Mouse (Mus musculus): ENCODE data around the gene Col4a2. TPM values are rescaled to one million over a fixed set of nuclear protein-coding genes. Genes with fewer than 3 reads are reported as not detected.

Gene Col4a2
- total RNA-seq, 2 experiments from 2014 or later, result 76.7 to 80.6 TPM

GRCm38 (mm10) chr8:11371347-11371746 lies 58.7 kb downstream of the Col4a2 start:
- DNase-seq (ENCODE audit: extremely low spot score in 1 of 2, low spot score in 2 of 2), result no peak
- intact Hi-C loops (cut with DNase I), result no loop called here

DNA sequence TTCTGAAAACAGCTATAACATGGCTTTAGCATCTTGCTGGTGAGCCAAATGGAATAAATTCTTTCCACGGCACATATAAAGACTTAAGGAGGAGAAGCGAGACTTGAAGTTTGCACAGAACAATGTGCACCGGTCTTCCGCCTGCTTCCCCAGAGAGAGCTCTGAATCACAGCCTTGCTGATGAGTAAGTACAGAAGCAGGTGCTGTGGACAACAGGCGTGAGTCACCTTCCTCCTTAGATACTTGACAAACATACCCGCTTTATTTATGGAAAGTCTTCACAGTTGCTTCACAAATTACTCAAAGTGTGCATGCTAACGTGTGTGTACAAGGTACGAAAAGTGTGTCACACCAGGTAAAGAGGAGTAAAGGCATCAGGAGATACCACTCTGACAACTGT lies 59.5 kb downstream of the Col4a2 start:
- DNase-seq (ENCODE audit: extremely low spot score in 1 of 2, low spot score in 2 of 2), result no peak
- intact Hi-C loops (cut with DNase I), result no loop called here

- DNase-seq (ENCODE audit: extremely low spot score in 1 of 2, low spot score in 2 of 2), result no peak
- intact Hi-C loops (cut with DNase I), result no loop called here
Observed at GRCm38 (mm10) chr8:11373643-11374325, 61.2 kb downstream of the Col4a2 start.

GRCm38 (mm10) chr8:11374326-11375076 lies 61.9 kb downstream of the Col4a2 start:
- no peak for DNase-seq (ENCODE audit: extremely low spot score in 1 of 2, low spot score in 2 of 2)
- intact Hi-C loops (cut with DNase I), result no loop called here

- intact Hi-C loops (cut with DNase I), result no loop called here
- no peak for DNase-seq (ENCODE audit: extremely low spot score in 1 of 2, low spot score in 2 of 2)
Observed at GRCm38 (mm10) chr8:11375749-11376438, 63.3 kb downstream of the Col4a2 start.

- DNase-seq (ENCODE audit: extremely low spot score in 1 of 2, low spot score in 2 of 2), result no peak
- intact Hi-C loops (cut with DNase I), result no loop called here
Observed at GRCm38 (mm10) chr8:11377391-11378210, 65.0 kb downstream of the Col4a2 start.

DNA sequence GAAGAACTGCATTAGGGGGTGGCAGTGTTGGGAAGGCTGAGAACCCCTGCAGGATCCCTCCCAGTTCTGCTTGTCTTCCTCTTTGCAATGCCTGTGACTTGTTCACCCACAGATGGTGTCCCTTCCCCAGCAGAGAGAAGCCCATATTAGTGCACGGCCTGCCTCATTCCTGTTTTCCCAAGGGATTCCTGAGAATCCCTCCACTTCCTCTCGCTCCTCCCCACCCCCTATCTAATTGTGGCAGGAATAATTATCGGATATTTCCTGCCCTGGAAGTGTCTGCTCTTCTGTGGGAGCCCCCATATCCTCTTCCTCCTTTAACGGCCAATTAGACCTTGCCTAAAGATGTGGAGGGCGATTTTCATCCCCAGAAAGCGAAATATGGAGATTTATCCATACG lies 67.0 kb downstream of the Col4a2 start:
- intact Hi-C loops (cut with DNase I), result no loop called here
- DNase-seq (ENCODE audit: extremely low spot score in 1 of 2, low spot score in 2 of 2), result no peak

DNA sequence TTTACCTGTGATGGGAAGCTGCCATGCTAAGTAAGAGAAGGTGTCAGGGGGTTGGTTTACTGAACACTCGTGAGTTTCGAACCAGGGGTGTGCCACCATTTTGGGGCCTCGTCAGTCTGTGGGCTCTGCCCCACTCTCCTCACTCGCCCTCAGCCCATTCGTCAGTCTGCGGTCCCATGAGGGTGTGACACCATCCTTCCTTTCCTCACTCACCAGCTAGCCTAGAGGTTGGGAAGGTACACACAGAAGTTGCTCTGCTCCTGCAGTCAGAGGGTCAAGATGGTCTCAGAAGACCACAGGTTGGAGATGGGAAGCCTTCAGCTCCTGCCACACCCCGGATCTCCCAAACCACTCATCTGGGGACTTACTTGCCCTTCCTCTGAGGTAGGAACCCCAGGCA lies 68.9 kb downstream of the Col4a2 start:
- intact Hi-C loops (cut with DNase I), result no loop called here
- DNase-seq (ENCODE audit: extremely low spot score in 1 of 2, low spot score in 2 of 2), result no peak

DNA sequence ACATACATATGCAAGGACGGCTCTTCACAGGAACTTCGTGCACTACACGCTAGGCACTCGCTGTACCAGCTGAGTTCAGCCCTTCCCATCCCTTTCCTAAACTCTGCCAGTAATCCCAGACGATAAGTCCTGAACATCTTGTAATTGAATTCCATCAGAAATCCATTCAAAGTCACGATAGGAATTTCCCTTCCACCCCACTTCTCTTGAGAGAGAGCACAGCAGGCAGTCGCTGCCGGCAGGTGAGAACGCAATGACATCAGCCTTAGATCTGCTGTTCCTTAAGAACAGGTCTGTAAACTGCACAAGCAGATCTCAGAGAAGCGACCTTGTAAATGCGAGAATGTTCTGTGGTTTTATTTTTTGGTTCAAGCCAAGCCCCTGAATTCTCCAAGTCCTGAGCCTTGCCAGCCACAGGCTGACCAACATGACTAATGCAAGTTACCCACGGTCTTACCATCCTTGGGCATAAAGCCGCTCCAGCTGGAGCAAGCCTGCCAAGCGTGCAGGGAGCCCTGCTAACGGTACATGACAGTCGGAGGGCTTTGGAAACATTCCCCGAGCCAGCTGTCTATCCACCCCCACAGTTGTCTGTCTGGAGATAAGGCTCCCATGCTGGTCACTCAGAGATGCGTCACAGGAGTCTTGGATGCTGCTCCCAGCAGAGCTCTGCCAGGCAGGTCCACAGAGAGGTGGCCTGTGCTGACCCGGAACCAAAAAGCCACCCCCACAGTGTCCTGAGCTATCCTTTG lies 69.6 kb downstream of the Col4a2 start:
- DNase-seq (ENCODE audit: extremely low spot score in 1 of 2, low spot score in 2 of 2), result peak; percentile 69 to 75
- intact Hi-C loops (cut with DNase I), result no loop called here

- intact Hi-C loops (cut with DNase I), result no loop called here
- DNase-seq (ENCODE audit: extremely low spot score in 1 of 2, low spot score in 2 of 2), result no peak
Observed at GRCm38 (mm10) chr8:11382933-11383332, 70.3 kb downstream of the Col4a2 start.

DNA sequence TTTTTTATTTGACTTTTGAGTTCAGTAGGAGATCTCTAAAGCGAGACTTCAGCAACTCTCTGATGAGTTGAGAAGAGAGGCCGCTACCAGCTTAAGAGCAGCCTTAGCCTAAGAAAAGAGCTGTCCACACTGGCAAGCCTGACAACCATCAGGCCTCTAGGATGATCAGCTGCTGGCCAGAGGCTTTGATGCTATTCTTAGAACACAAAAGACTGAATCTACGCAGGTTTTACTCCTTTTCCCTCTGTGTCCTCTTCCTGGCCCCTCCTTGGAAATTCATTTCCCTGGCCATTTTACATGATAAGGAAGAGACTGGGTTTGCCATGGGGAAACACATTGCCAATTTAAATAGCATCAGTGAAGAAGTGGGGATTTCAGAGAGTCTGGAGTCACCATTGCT lies 70.8 kb downstream of the Col4a2 start:
- intact Hi-C loops (cut with DNase I), result no loop called here
- DNase-seq (ENCODE audit: extremely low spot score in 1 of 2, low spot score in 2 of 2), result no peak

DNA sequence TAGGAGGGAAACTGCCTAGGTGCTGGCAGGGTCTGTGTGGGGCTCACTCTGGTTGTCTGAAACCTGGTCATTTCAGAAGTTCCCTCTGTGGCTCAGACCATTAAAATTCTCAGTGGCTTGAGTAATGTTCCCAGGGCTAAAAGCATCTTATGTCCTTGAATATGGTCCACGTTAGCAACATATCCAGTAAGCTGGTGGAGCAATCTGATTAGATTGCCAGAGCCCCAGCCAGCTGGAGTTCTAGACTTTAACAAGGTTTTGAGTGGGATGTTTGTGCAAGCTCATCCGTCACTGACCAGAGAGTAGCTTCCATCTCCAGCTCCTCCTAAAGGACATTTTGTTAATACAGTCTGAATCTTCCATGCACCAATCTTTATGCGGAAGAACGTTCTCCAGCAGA lies 72.2 kb downstream of the Col4a2 start:
- no peak for DNase-seq (ENCODE audit: extremely low spot score in 1 of 2, low spot score in 2 of 2)
- intact Hi-C loops (cut with DNase I), result no loop called here

DNA sequence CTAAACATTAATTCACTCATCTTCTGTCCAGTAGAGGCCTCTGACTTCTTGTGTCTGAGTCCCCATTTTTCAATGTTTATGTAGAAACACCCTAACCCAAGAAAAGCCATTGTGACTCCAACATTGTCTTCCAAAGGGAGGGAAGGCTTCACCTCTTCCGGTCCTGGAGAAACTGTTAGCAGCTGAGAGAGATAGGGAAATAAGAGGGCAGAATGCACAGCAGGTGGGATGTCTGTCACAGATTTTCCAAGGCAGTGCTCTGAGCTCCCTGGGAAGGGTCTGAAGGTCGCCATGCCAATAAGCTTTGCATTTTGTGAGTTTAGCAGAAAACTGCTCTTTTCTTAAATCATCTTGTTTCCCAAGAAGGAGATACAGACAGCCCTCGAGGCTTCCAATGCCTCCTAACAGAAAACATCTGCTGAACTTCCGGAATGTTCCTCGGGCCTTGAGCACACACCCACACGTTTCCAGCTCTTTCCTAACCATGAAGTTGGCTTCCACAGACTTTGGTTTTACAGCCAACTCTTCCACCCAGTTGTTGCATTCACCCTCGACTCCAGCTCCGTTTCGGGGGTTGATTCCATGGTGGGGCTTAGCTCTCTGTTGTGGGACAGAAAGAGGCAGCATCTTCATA lies 72.8 kb downstream of the Col4a2 start:
- no peak for DNase-seq (ENCODE audit: extremely low spot score in 1 of 2, low spot score in 2 of 2)
- intact Hi-C loops (cut with DNase I), result no loop called here

- intact Hi-C loops (cut with DNase I), result no loop called here
- no peak for DNase-seq (ENCODE audit: extremely low spot score in 1 of 2, low spot score in 2 of 2)
Observed at GRCm38 (mm10) chr8:11387282-11387681, 74.7 kb downstream of the Col4a2 start.

- intact Hi-C loops (cut with DNase I), result no loop called here
- DNase-seq (ENCODE audit: extremely low spot score in 1 of 2, low spot score in 2 of 2), result peak in 1 of 2 experiments; percentile 35
Observed at GRCm38 (mm10) chr8:11389275-11390050, 76.9 kb downstream of the Col4a2 start.

DNA sequence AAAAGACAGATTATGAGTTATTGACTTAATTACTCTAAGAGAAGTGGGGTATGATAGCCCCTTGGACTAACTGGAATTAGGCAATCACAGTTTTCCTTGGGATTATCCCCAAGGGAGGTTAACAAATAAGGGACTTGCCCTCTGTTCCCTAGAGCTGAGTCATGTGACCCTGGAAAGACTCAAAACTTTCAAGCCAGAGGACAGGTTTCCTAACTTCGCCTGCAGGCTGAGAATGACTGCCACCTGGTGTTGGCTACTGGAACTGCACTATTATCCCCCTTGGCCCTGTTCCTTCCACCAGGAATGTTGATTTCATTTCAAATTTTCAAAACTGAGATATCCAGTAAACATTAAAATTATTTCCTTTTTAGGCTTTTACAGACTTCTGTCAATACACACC lies 80.1 kb downstream of the Col4a2 start:
- DNase-seq (ENCODE audit: extremely low spot score in 1 of 2, low spot score in 2 of 2), result peak in 1 of 2 experiments; percentile 54
- intact Hi-C loops (cut with DNase I), result loop anchor here (2.0 kb wide), 1 partner anchor 138 kb away; no protein-coding TSS in a partner anchor

DNA sequence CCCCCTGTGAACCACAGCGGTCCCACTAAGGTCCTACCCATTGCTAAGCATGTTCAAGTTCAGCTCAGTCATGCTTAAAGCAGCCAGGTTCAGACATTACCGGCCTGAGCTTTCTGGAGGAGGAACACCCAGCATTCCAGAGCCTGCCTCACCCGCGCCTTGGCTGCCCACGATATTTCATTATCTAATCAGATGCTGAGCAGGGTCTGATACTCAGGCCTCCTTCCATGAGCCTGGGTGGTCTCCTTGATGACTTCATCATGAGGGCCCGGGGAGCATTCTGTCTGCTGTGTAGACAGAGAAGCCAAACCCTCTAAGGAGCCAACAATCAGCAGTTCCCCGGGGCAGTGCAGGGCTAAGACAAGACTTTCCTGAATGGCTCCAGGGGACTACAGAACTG lies 80.6 kb downstream of the Col4a2 start:
- DNase-seq (ENCODE audit: extremely low spot score in 1 of 2, low spot score in 2 of 2), result no peak
- intact Hi-C loops (cut with DNase I), result loop anchor here (2.0 kb wide), 1 partner anchor 138 kb away; no protein-coding TSS in a partner anchor
